Mouse (Mus musculus) heart, adult 2 months (tissue): Measurements from ENCODE around the gene Pcgf2.
"Not testable (repeated sequence)": the region's sequence is repeated elsewhere in the genome, so short reads cannot be mapped to it uniquely, and the experiment has no call there.

ENCODE experiments used
- CTCF ChIP-seq: fragments of 200-600 bp; IDR thresholded peaks from 2 replicates; pipeline ENCODE4 v1.8.1; 2022; ENCODE audit warnings: antibody characterized with exemption, mild to moderate bottlenecking, moderate library complexity
- EP300 ChIP-seq: fragments of 200-500 bp; IDR thresholded peaks from 2 replicates; pipeline ENCODE4 v1.6.1; 2011; ENCODE audit warnings: low read depth, low read length, control low read depth; ENCODE audit not compliant: insufficient read depth
- POLR2A ChIP-seq: fragments of 200-500 bp; IDR thresholded peaks from 2 replicates; pipeline ENCODE4 v1.6.1; 2011; ENCODE audit warnings: mild to moderate bottlenecking, low read depth, low read length, control low read depth; ENCODE audit not compliant: insufficient read depth

DNA sequence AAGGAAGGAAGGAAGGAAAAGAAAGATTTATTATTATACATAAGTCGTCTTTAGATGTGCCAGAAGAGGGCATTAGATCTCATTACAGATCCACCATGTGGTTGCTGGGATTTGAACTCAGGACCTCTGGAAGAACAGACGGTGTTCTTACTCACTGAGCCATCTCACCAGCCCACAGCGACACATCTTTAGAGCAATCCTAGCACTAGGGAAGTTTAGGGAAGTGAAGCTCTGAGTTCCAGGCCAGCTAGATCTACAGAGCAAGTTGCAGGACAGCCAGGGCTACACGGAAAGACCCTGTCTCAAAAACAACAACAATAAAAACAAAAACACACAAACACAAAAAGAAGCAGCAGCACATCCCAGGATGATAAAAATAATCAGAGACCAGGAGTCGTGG is 34.5 kb upstream of the Pcgf2 start:
- not testable (repeated sequence) for TF ChIP-seq EP300, CTCF, POLR2A
